Mouse (Mus musculus): ENCODE results near the gene Hhatl.

Gene Hhatl

GRCm38 (mm10) chr9:121791757-121792521 lies at the start of gene Hhatl:
Gene Hhatl, minus strand, starts transcription at chr9:121792507.
- DNase-seq, result no peak

GRCm38 (mm10) chr9:121839622-121839965 lies 47.3 kb upstream of the Hhatl start:
- no peak for DNase-seq

- peak; percentile 94 for DNase-seq
Observed at GRCm38 (mm10) chr9:121838829-121839621, 46.7 kb upstream of the Hhatl start, which contains the start of gene Ccdc13. Gene Ccdc13, minus strand, starts transcription at chr9:121839461.

GRCm38 (mm10) chr9:121838008-121838407 lies 45.7 kb upstream of the Hhatl start:
- no peak for DNase-seq

GRCm38 (mm10) chr9:121833825-121834224 lies 41.5 kb upstream of the Hhatl start:
- DNase-seq, result no peak

GRCm38 (mm10) chr9:121830956-121831293 lies 38.6 kb upstream of the Hhatl start:
- DNase-seq, result peak; percentile 79

GRCm38 (mm10) chr9:121830243-121830955 lies 38.1 kb upstream of the Hhatl start:
- DNase-seq, result peak; percentile 32

GRCm38 (mm10) chr9:121829270-121829992 lies 37.1 kb upstream of the Hhatl start:
- DNase-seq, result no peak

GRCm38 (mm10) chr9:121828314-121828713 lies 36.0 kb upstream of the Hhatl start:
- DNase-seq, result no peak

GRCm38 (mm10) chr9:121826356-121826755 lies 34.0 kb upstream of the Hhatl start:
- DNase-seq, result no peak

- DNase-seq, result no peak
Observed at GRCm38 (mm10) chr9:121823991-121824390, 31.7 kb upstream of the Hhatl start.

- no peak for DNase-seq
Observed at GRCm38 (mm10) chr9:121823051-121823450, 30.7 kb upstream of the Hhatl start.

- no peak for DNase-seq
Observed at GRCm38 (mm10) chr9:121822585-121822991, 30.3 kb upstream of the Hhatl start.

- DNase-seq, result no peak
Observed at GRCm38 (mm10) chr9:121820765-121821164, 28.5 kb upstream of the Hhatl start.

- DNase-seq, result no peak
Observed at GRCm38 (mm10) chr9:121819771-121820471, 27.6 kb upstream of the Hhatl start.

GRCm38 (mm10) chr9:121819073-121819770 lies 26.9 kb upstream of the Hhatl start:
- no peak for DNase-seq

- DNase-seq, result no peak
Observed at GRCm38 (mm10) chr9:121815183-121815582, 22.9 kb upstream of the Hhatl start.

GRCm38 (mm10) chr9:121810081-121810821 lies 17.9 kb upstream of the Hhatl start:
- DNase-seq, result peak; percentile 32

GRCm38 (mm10) chr9:121808511-121808910 lies 16.2 kb upstream of the Hhatl start:
- no peak for DNase-seq

GRCm38 (mm10) chr9:121807947-121808346 lies 15.6 kb upstream of the Hhatl start:
- no peak for DNase-seq

- DNase-seq, result no peak
Observed at GRCm38 (mm10) chr9:121807546-121807945, 15.2 kb upstream of the Hhatl start.

Data from embryo, embryonic 11 days (tissue).